8 mouse cellular contexts compared by ENCODE assay signal in the genomic region with DNA sequence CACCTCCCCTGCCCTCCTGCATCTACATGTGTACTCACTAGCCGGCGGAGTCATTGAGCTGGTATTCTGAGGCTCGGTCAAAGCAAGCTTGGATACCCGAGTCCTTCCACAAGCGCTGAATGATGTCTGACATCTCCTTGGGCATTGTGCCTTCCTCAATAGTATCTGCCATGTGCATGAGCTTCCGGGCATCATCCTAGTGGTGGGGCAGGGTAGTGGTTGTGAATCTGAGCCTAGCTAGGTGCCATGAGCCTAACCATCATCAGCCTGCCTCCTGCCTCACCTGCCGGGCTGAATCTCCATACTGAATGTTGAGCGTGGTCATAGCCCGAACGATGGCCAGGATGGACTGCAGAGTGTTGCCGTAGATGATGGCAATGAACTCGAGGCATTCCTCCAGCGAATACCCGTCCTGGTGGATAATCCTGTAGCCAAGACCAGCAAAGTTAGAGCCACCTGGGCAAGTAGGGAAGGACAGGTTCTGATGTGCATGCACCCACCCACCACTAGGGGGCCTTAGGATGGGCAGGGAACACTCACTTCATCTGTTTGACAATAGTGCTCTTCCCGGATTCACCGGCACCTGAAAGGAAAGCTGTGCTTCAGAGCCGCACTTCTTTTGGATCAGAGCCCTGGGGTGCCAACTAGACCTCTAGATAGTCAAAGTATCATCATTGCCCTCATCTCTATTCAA. TPM values are rescaled to one million over a fixed set of nuclear protein-coding genes. Genes with fewer than 3 reads are reported as not detected.
DNase-seq lines count a peak whose midpoint lies in the region; ATAC-seq and TF ChIP-seq lines count a peak whose summit lies in the region.

No protein-coding gene starts in this region.

- H3K4me2 ChIP-seq in forebrain, embryonic 13.5 days: peak overlapping the region; percentile 67
- peak overlapping the region; percentile 64 for H3K4me2 ChIP-seq in liver, postnatal 0 days (ENCODE audit: low read depth, low read length)

- H3K36me3 ChIP-seq in forebrain, embryonic 13.5 days (ENCODE audit: poor library complexity, severe bottlenecking): peaks cover 5% of the 10 kb centered on the region
- H3K36me3 ChIP-seq in liver, postnatal 0 days (replicated peaks; ENCODE audit: insufficient read depth, low read length): no peaks in the 10 kb centered on the region

- H3K9me3 ChIP-seq in forebrain, embryonic 13.5 days (replicated peaks): no peaks in the 10 kb centered on the region
- no peaks in the 10 kb centered on the region for H3K9me3 ChIP-seq in liver, postnatal 0 days (ENCODE audit: low read length)

- peak; percentile 54 for DNase-seq in adrenal gland, postnatal 10 days
- no peak for DNase-seq in adrenal gland, adult 8-10 months
- DNase-seq in 3T3-L1 (ENCODE audit: low read depth, low spot score): peak; percentile 38
- DNase-seq in c-Kit-positive CD71-positive TER-119-negative erythroid progenitor cells, embryonic 14.5 days (ENCODE audit: low read depth): peak; percentile 14
- DNase-seq in liver, postnatal 0 days: peak; percentile 72
- DNase-seq in retina, postnatal 1 day: peak; percentile 78
- no peak for DNase-seq in urinary bladder, postnatal 36 days (ENCODE audit: low spot score in 2 of 2)

- peak; percentile 88 for TF ChIP-seq CTCF in liver, postnatal 0 days (IDR thresholded peaks at IDR 0.05; ENCODE audit: low read depth)

- no peak for ATAC-seq in forebrain, embryonic 13.5 days
- ATAC-seq in liver, postnatal 0 days: no peak

- peaks cover 46% of the 10 kb centered on the region for H3K27me3 ChIP-seq in forebrain, embryonic 13.5 days
- peaks cover 31% of the 10 kb centered on the region for H3K27me3 ChIP-seq in liver, postnatal 0 days (ENCODE audit: insufficient read depth, low read length)

- 18% methylated on average over 17 of the region's 17 CpGs for WGBS in forebrain, embryonic 13.5 days
- WGBS in liver, postnatal 0 days (ENCODE audit: insufficient replicate concordance): 17% methylated on average over 17 of the region's 17 CpGs

- no peak overlapping the region for H3K4me3 ChIP-seq in forebrain, embryonic 13.5 days
- peak overlapping the region; percentile 38 for H3K4me3 ChIP-seq in liver, postnatal 0 days (ENCODE audit: low read depth, low read length)

- no peak for TF ChIP-seq EP300 in liver, postnatal 0 days (IDR thresholded peaks at IDR 0.05; ENCODE audit: low read depth)

- no peak overlapping the region for H3K9ac ChIP-seq in forebrain, embryonic 13.5 days
- peak overlapping the region; percentile 58 for H3K9ac ChIP-seq in liver, postnatal 0 days (replicated peaks)

- H3K4me1 ChIP-seq in forebrain, embryonic 13.5 days: peaks cover 19% of the 10 kb centered on the region
- H3K4me1 ChIP-seq in liver, postnatal 0 days (ENCODE audit: insufficient read depth): peaks cover 13% of the 10 kb centered on the region

- no peak overlapping the region for H3K27ac ChIP-seq in forebrain, embryonic 13.5 days
- no peak overlapping the region for H3K27ac ChIP-seq in liver, postnatal 0 days (ENCODE audit: low read depth)

RNA-seq across cellular contexts. Expression of gene Gnat1, which starts 2.3 kb away (rescaled TPM):
- total RNA-seq in adrenal gland, postnatal 10 days (2021): under 1 TPM; 0.33 to 0.42 TPM
- total RNA-seq in adrenal gland, adult 8-10 months (2022): under 1 TPM in 1 of 4 experiments, not detected in 3; 0.74 TPM
- 1.3 and 1.8 TPM in 2 replicates for polyA plus RNA-seq in forebrain, embryonic 13.5 days (2015; fragmentation: Nextera tagmentation; extraction: Ambion mirVana)
- 5.8 and 6.2 TPM in 2 replicates for polyA plus RNA-seq in liver, postnatal 0 days (2015; fragmentation: Nextera tagmentation; extraction: Ambion mirVana)

RNA-seq across cellular contexts. Expression of gene Slc38a3, which starts 7.9 kb away (rescaled TPM):
- 10 to 100 TPM; 42.0 to 95.1 TPM for total RNA-seq in adrenal gland, postnatal 10 days (2021)
- 1 to 10 TPM in 1 of 4 experiments, under 1 TPM in 3; 0.31 to 2.2 (median 0.74) TPM for total RNA-seq in adrenal gland, adult 8-10 months (2022)
- polyA plus RNA-seq in forebrain, embryonic 13.5 days (2015; fragmentation: Nextera tagmentation; extraction: Ambion mirVana): 14.3 and 14.6 TPM in 2 replicates
- polyA plus RNA-seq in liver, postnatal 0 days (2015; fragmentation: Nextera tagmentation; extraction: Ambion mirVana): 147 and 174 TPM in 2 replicates

RNA-seq across cellular contexts. Expression of gene Sema3f, which starts 33.0 kb away (rescaled TPM):
- total RNA-seq in adrenal gland, postnatal 10 days (2021): 10 to 100 TPM; 20.2 to 24.8 TPM
- total RNA-seq in adrenal gland, adult 8-10 months (2022): 10 to 100 TPM; 25.0 to 41.2 (median 29.8) TPM
- polyA plus RNA-seq in forebrain, embryonic 13.5 days (2015; fragmentation: Nextera tagmentation; extraction: Ambion mirVana): 6.8 and 7.7 TPM in 2 replicates
- 0.76 and 1.1 TPM in 2 replicates for polyA plus RNA-seq in liver, postnatal 0 days (2015; fragmentation: Nextera tagmentation; extraction: Ambion mirVana)

RNA-seq across cellular contexts. Expression of gene Gnai2, which starts 42.1 kb away (rescaled TPM):
- 100 to 1,000 TPM; 292 to 327 TPM for total RNA-seq in adrenal gland, postnatal 10 days (2021)
- 100 to 1,000 TPM; 229 to 382 (median 295) TPM for total RNA-seq in adrenal gland, adult 8-10 months (2022)
- 397 and 426 TPM in 2 replicates for polyA plus RNA-seq in forebrain, embryonic 13.5 days (2015; fragmentation: Nextera tagmentation; extraction: Ambion mirVana)
- 146 and 159 TPM in 2 replicates for polyA plus RNA-seq in liver, postnatal 0 days (2015; fragmentation: Nextera tagmentation; extraction: Ambion mirVana)

Comparison
In these comparisons a context has a peak if more than half of its experiments do, and no peak if none do; other contexts are left out.
1. DNase-seq: peak in adrenal gland, postnatal 10 days (single experiment), 3T3-L1 (single experiment), c-Kit-positive CD71-positive TER-119-negative erythroid progenitor cells, embryonic 14.5 days (single experiment), liver, postnatal 0 days (single experiment) and retina, postnatal 1 day (single experiment); none in adrenal gland, adult 8-10 months (single experiment) and urinary bladder, postnatal 36 days (0 of 2).
2. RNA of gene Slc38a3, which starts 7.9 kb away (total RNA-seq): 42.0 to 95.1 TPM in adrenal gland, postnatal 10 days; 0.31 to 2.2 TPM in adrenal gland, adult 8-10 months; every median in the first group is over 10 times any median in the second.